Mouse (Mus musculus) erythroblast, embryonic 14.5 days (primary cell): Measurements from ENCODE around the gene Muc4.

Experiments
- GATA1 ChIP-seq: IDR thresholded peaks from 2 replicates; pipeline ENCODE4 v1.6.1; 2012; ENCODE audit warnings: low read length, inconsistent platforms, mixed read lengths
- TAL1 ChIP-seq: IDR thresholded peaks from 3 replicates; pipeline ENCODE4 v1.6.1; 2012; ENCODE audit warnings: low read length, inconsistent platforms, mixed read lengths

GRCm38 (mm10) chr16:32703312-32703912 is 32.3 kb upstream of the Muc4 start:
- TF ChIP-seq TAL1 (no peak), GATA1 (no peak)
